Mouse (Mus musculus): ENCODE measurements around the gene Togaram2. TPM values are rescaled to one million over a fixed set of nuclear protein-coding genes. Genes with fewer than 3 reads are reported as not detected.
A peak's percentile ranks its signal among the peaks of the same experiment; 100 is the strongest.

Togaram2 gene
- total RNA-seq, 1 experiment = 0.09 TPM

GRCm38 (mm10) chr17:71671840-71672546 lies 1.1 kb upstream of the Togaram2 start:
- Histone ChIP-seq H3K4me1 (ENCODE audit: control insufficient read depth in 2 of 2, insufficient read depth in 2 of 2, low read length in 2 of 2, poor library complexity in 1 of 2) (no peaks in the 10 kb centered on the region), H3K36me3 (ENCODE audit: control insufficient read depth, insufficient read depth, low read length, poor library complexity, severe bottlenecking) (no peaks in the 10 kb centered on the region), H3K9me3 (ENCODE audit: control insufficient read depth, insufficient read depth, low read depth, low read length) (no peaks in the 10 kb centered on the region), H3K9ac (ENCODE audit: insufficient read depth, low read depth, low read length, poor library complexity, severe bottlenecking) (no peak overlapping the region), H3K27ac (ENCODE audit: insufficient read depth, low read depth, low read length, poor library complexity, severe bottlenecking) (no peak overlapping the region), H3K4me3 (ENCODE audit: insufficient read depth in 1 of 2, low read depth in 1 of 2, low read length in 2 of 2, poor library complexity in 1 of 2, severe bottlenecking in 1 of 2) (0 out of 4 replicates have a peak overlapping the region, but pooled peaks of 1 of the 2 experiments have one; percentile 7)
- DNase-seq (ENCODE audit: low read depth, low spot score) = peak; percentile 55
- TF ChIP-seq ZC3H11A (IDR thresholded peaks at IDR 0.05; ENCODE audit: borderline replicate concordance, low read depth, low read length) (0 out of 2 replicates have a peak, but pooled peaks have one; percentile 12), MAFK (IDR thresholded peaks at IDR 0.05; ENCODE audit: insufficient read depth, low read depth, low read length) (no peak), ZNF384 (IDR thresholded peaks at IDR 0.05; ENCODE audit: low read depth, low read length) (peak; percentile 20; the same call in 1 of the 2 replicates)
- in situ Hi-C loops (cut with MboI; ENCODE audit: low sequenced_read_pairs in 2 of 2, unreplicated experiment in 2 of 2) = no loop called here

- Histone ChIP-seq H3K9ac (ENCODE audit: insufficient read depth, low read depth, low read length, poor library complexity, severe bottlenecking) (no peak overlapping the region), H3K27ac (ENCODE audit: insufficient read depth, low read depth, low read length, poor library complexity, severe bottlenecking) (no peak overlapping the region), H3K36me3 (ENCODE audit: control insufficient read depth, insufficient read depth, low read length, poor library complexity, severe bottlenecking) (no peaks in the 10 kb centered on the region), H3K4me3 (ENCODE audit: insufficient read depth in 1 of 2, low read depth in 1 of 2, low read length in 2 of 2, poor library complexity in 1 of 2, severe bottlenecking in 1 of 2) (no peak overlapping the region), H3K9me3 (ENCODE audit: control insufficient read depth, insufficient read depth, low read depth, low read length) (no peaks in the 10 kb centered on the region), H3K4me1 (ENCODE audit: control insufficient read depth in 2 of 2, insufficient read depth in 2 of 2, low read length in 2 of 2, poor library complexity in 1 of 2) (no peaks in the 10 kb centered on the region)
- DNase-seq (ENCODE audit: low read depth, low spot score) = no peak
- in situ Hi-C loops (cut with MboI; ENCODE audit: low sequenced_read_pairs in 2 of 2, unreplicated experiment in 2 of 2) = no loop called here
- TF ChIP-seq ZNF384 (IDR thresholded peaks at IDR 0.05; ENCODE audit: low read depth, low read length) (no peak), CHD2 (IDR thresholded peaks at IDR 0.05; ENCODE audit: low read depth, low read length) (no peak), HCFC1 (IDR thresholded peaks at IDR 0.05; ENCODE audit: borderline replicate concordance, insufficient read depth, low read length) (no peak), ZC3H11A (IDR thresholded peaks at IDR 0.05; ENCODE audit: borderline replicate concordance, low read depth, low read length) (no peak), MAFK (IDR thresholded peaks at IDR 0.05; ENCODE audit: insufficient read depth, low read depth, low read length) (no peak)
These were observed 875 bp downstream of the Togaram2 start for GRCm38 (mm10) chr17:71673936-71674335.

- peak overlapping the region in 1 of 2 experiments; percentile 26; a peak in 1 of 4 replicates for H3K4me3 ChIP-seq (ENCODE audit: insufficient read depth in 1 of 2, low read depth in 1 of 2, low read length in 2 of 2, poor library complexity in 1 of 2, severe bottlenecking in 1 of 2)
- H3K27ac ChIP-seq (ENCODE audit: insufficient read depth, low read depth, low read length, poor library complexity, severe bottlenecking) = no peak overlapping the region
- no peak overlapping the region for H3K9ac ChIP-seq (ENCODE audit: insufficient read depth, low read depth, low read length, poor library complexity, severe bottlenecking)
- no peak for DNase-seq (ENCODE audit: low read depth, low spot score)
- TF ChIP-seq ZNF384 (IDR thresholded peaks at IDR 0.05; ENCODE audit: low read depth, low read length) = no peak
- no peak for TF ChIP-seq HCFC1 (IDR thresholded peaks at IDR 0.05; ENCODE audit: borderline replicate concordance, insufficient read depth, low read length)
- no peak for TF ChIP-seq CHD2 (IDR thresholded peaks at IDR 0.05; ENCODE audit: low read depth, low read length)
- TF ChIP-seq ZC3H11A (IDR thresholded peaks at IDR 0.05; ENCODE audit: borderline replicate concordance, low read depth, low read length) = no peak
- TF ChIP-seq MAFK (IDR thresholded peaks at IDR 0.05; ENCODE audit: insufficient read depth, low read depth, low read length) = no peak
- no peaks in the 10 kb centered on the region for H3K36me3 ChIP-seq (ENCODE audit: control insufficient read depth, insufficient read depth, low read length, poor library complexity, severe bottlenecking)
- H3K9me3 ChIP-seq (ENCODE audit: control insufficient read depth, insufficient read depth, low read depth, low read length) = no peaks in the 10 kb centered on the region
- H3K4me1 ChIP-seq (ENCODE audit: control insufficient read depth in 2 of 2, insufficient read depth in 2 of 2, low read length in 2 of 2, poor library complexity in 1 of 2) = no peaks in the 10 kb centered on the region
- in situ Hi-C loops (cut with MboI; ENCODE audit: low sequenced_read_pairs in 2 of 2, unreplicated experiment in 2 of 2) = loop anchor here in 1 of 2 experiments (25.0 kb wide), 1 partner anchor 187 kb away; no protein-coding TSS in a partner anchor
These were observed 1.8 kb downstream of the Togaram2 start for GRCm38 (mm10) chr17:71674886-71675285.

- no peaks in the 10 kb centered on the region for H3K9me3 ChIP-seq (ENCODE audit: control insufficient read depth, insufficient read depth, low read depth, low read length)
- no peak for DNase-seq (ENCODE audit: low read depth, low spot score)
- in situ Hi-C loops (cut with MboI; ENCODE audit: low sequenced_read_pairs in 2 of 2, unreplicated experiment in 2 of 2) = loop anchor here in 1 of 2 experiments (25.0 kb wide), 1 partner anchor 181 kb away; no protein-coding TSS in a partner anchor
These were observed 8.6 kb downstream of the Togaram2 start for GRCm38 (mm10) chr17:71681666-71682065.

More at GRCm38 (mm10) chr17:71681666-71682065, 8.6 kb downstream of the Togaram2 start:
- no peak for TF ChIP-seq HCFC1 (IDR thresholded peaks at IDR 0.05; ENCODE audit: borderline replicate concordance, insufficient read depth, low read length)
- TF ChIP-seq CHD2 (IDR thresholded peaks at IDR 0.05; ENCODE audit: low read depth, low read length) = no peak
- no peak for TF ChIP-seq ZNF384 (IDR thresholded peaks at IDR 0.05; ENCODE audit: low read depth, low read length)
- no peak for TF ChIP-seq ZC3H11A (IDR thresholded peaks at IDR 0.05; ENCODE audit: borderline replicate concordance, low read depth, low read length)
- TF ChIP-seq MAFK (IDR thresholded peaks at IDR 0.05; ENCODE audit: insufficient read depth, low read depth, low read length) = no peak
- no peak overlapping the region for H3K4me3 ChIP-seq (ENCODE audit: insufficient read depth in 1 of 2, low read depth in 1 of 2, low read length in 2 of 2, poor library complexity in 1 of 2, severe bottlenecking in 1 of 2)
- H3K36me3 ChIP-seq (ENCODE audit: control insufficient read depth, insufficient read depth, low read length, poor library complexity, severe bottlenecking) = no peaks in the 10 kb centered on the region
- H3K4me1 ChIP-seq (ENCODE audit: control insufficient read depth in 2 of 2, insufficient read depth in 2 of 2, low read length in 2 of 2, poor library complexity in 1 of 2) = no peaks in the 10 kb centered on the region
- H3K9ac ChIP-seq (ENCODE audit: insufficient read depth, low read depth, low read length, poor library complexity, severe bottlenecking) = no peak overlapping the region
- no peak overlapping the region for H3K27ac ChIP-seq (ENCODE audit: insufficient read depth, low read depth, low read length, poor library complexity, severe bottlenecking)
